Mouse (Mus musculus) bone marrow, adult 2 months (tissue): ENCODE data around the gene Zfp746. TPM values are rescaled to one million over a fixed set of nuclear protein-coding genes. Genes with fewer than 3 reads are reported as not detected.

ENCODE experiments used
- H3K27ac ChIP-seq: fragments of 200-500 bp; 2 replicates; pipeline ENCODE4 v1.5.1; 2012; ENCODE audit warnings: low read depth, mild to moderate bottlenecking, control low read depth, inconsistent platforms, low read length; ENCODE audit not compliant: control insufficient read depth, poor library complexity, insufficient read depth
- H3K4me1 ChIP-seq: fragments of 200-500 bp; 2 replicates; pipeline ENCODE4 v1.6.1; 2011; ENCODE audit warnings: low read length; ENCODE audit not compliant: control insufficient read depth, insufficient read depth
- H3K4me3 ChIP-seq: fragments of 200-500 bp; replicated peaks from 2 replicates; pipeline ENCODE3; 2011; ENCODE audit warnings: mild to moderate bottlenecking, low read depth, low read length, control low read depth; ENCODE audit not compliant: control insufficient read depth
- CTCF ChIP-seq: fragments of 200-500 bp; IDR thresholded peaks from 2 replicates; pipeline ENCODE4 v1.5.1; 2011; ENCODE audit warnings: low read length, control low read depth; ENCODE audit not compliant: control insufficient read depth, insufficient read depth
- POLR2A ChIP-seq: fragments of 200-500 bp; IDR thresholded peaks from 2 replicates; pipeline ENCODE4 v1.6.1; 2011; ENCODE audit warnings: low read depth, mild to moderate bottlenecking, control low read depth, low read length, borderline replicate concordance; ENCODE audit not compliant: control insufficient read depth
- WGBS: fragments of 180-500 bp; shearing (Covaris S2); methylation state at CpG from one replicate; pipeline ENCODE4 v1.1.7; 2018; 5-methylcytosine and 5-hydroxymethylcytosine counted together
- polyA plus RNA-seq: library from polyadenylated mRNA; stranded (reverse); fragments of >200 nt; gene quantifications from 2 replicates; pipeline ENCODE4 v1.2.4, GENCODE M21; 2011; ENCODE audit warnings: low replicate concordance; ENCODE audit not compliant: missing spikeins, insufficient read depth, insufficient read length

The Zfp746 gene
- polyA plus RNA-seq, 1 experiment, result 13.9 TPM

GRCm38 (mm10) chr6:48024330-48024993 lies 61.9 kb downstream of the Zfp746 start:
- TF ChIP-seq CTCF (no peak), POLR2A (no peak)
- no peak overlapping the region for H3K4me3 ChIP-seq
- WGBS, result 93% methylated on average over 43 of the region's 43 CpGs

GRCm38 (mm10) chr6:48022672-48023071 lies 63.7 kb downstream of the Zfp746 start:
- H3K4me1 ChIP-seq, result no peaks in the 10 kb centered on the region
- 71% methylated on average over 2 of the region's 2 CpGs for WGBS
- H3K27ac ChIP-seq, result no peak overlapping the region
- TF ChIP-seq CTCF, result no peak
- no peak for TF ChIP-seq POLR2A
- H3K4me3 ChIP-seq, result no peak overlapping the region

More at GRCm38 (mm10) chr6:48024330-48024993, 61.9 kb downstream of the Zfp746 start:
- Histone ChIP-seq H3K4me1 (no peaks in the 10 kb centered on the region), H3K27ac (no peak overlapping the region)

GRCm38 (mm10) chr6:48021678-48022077 lies 64.7 kb downstream of the Zfp746 start:
- TF ChIP-seq CTCF (no peak), POLR2A (no peak)
- 73% methylated on average over 1 of the region's 1 CpGs for WGBS
- H3K27ac ChIP-seq, result no peak overlapping the region
- H3K4me1 ChIP-seq, result no peaks in the 10 kb centered on the region
- H3K4me3 ChIP-seq, result no peak overlapping the region

GRCm38 (mm10) chr6:48020006-48020405 lies 66.4 kb downstream of the Zfp746 start:
- no peak overlapping the region for H3K27ac ChIP-seq
- no peaks in the 10 kb centered on the region for H3K4me1 ChIP-seq
- 89% methylated on average over 2 of the region's 2 CpGs for WGBS

GRCm38 (mm10) chr6:48016841-48017240 lies 69.6 kb downstream of the Zfp746 start:
- H3K4me3 ChIP-seq, result no peak overlapping the region
- no peaks in the 10 kb centered on the region for H3K4me1 ChIP-seq
- TF ChIP-seq CTCF (no peak), POLR2A (no peak)
- 90% methylated on average over 9 of the region's 9 CpGs for WGBS
- H3K27ac ChIP-seq, result no peak overlapping the region

More at GRCm38 (mm10) chr6:48020006-48020405, 66.4 kb downstream of the Zfp746 start:
- TF ChIP-seq CTCF, result no peak
- TF ChIP-seq POLR2A, result no peak
- H3K4me3 ChIP-seq, result no peak overlapping the region

- Histone ChIP-seq H3K4me3 (peak overlapping the region; percentile 7), H3K4me1 (no peaks in the 10 kb centered on the region), H3K27ac (no peak overlapping the region)
- TF ChIP-seq CTCF (peak; percentile 70), POLR2A (no peak)
- WGBS, result 1% methylated on average over 24 of the region's 24 CpGs
Observed at GRCm38 (mm10) chr6:48016090-48016521, 70.3 kb downstream of the Zfp746 start.

Other genes with a start within 250 kb of the Zfp746 start
- 2.7 and 2.9 TPM in 2 replicates for gene Zfp282, start 209.4 kb downstream of the Zfp746 start, polyA plus RNA-seq
- gene Zfp212, start 166.1 kb downstream of the Zfp746 start, polyA plus RNA-seq, result 9.0 and 12.3 TPM in 2 replicates
- 9.5 and 13.0 TPM in 2 replicates for gene Zfp956, start 133.2 kb downstream of the Zfp746 start, polyA plus RNA-seq
- gene Zfp777, start 37.7 kb downstream of the Zfp746 start, polyA plus RNA-seq, result 4.3 and 7.7 TPM in 2 replicates